Mouse (Mus musculus) heart, adult 2 months (tissue): ENCODE measurements at regions not wholly inside any gene's neighbourhood (a gene's known extent, or its start where the extent isn't known, plus 50 kb on each side); places are given as distances from the start of the nearest gene placed in this dataset.

Experiments used
- CTCF ChIP-seq: fragments of 200-600 bp; IDR thresholded peaks from 2 replicates; pipeline ENCODE4 v1.8.1; 2022; ENCODE audit warnings: antibody characterized with exemption, mild to moderate bottlenecking, moderate library complexity
- EP300 ChIP-seq: fragments of 200-500 bp; IDR thresholded peaks from 2 replicates; pipeline ENCODE4 v1.6.1; 2011; ENCODE audit warnings: low read depth, low read length, control low read depth; ENCODE audit not compliant: insufficient read depth
- POLR2A ChIP-seq: fragments of 200-500 bp; IDR thresholded peaks from 2 replicates; pipeline ENCODE4 v1.6.1; 2011; ENCODE audit warnings: mild to moderate bottlenecking, low read depth, low read length, control low read depth; ENCODE audit not compliant: insufficient read depth

- TF ChIP-seq CTCF, result no peak
- TF ChIP-seq POLR2A, result no peak
- TF ChIP-seq EP300, result no peak
These were observed 208.0 kb upstream of the Rhobtb1 start for GRCm38 (mm10) chr10:68943239-68943638.
